Mouse (Mus musculus): ENCODE data around the gene Mtcl1. TPM values are rescaled to one million over a fixed set of nuclear protein-coding genes. Genes with fewer than 3 reads are reported as not detected.

The Mtcl1 gene
- polyA plus RNA-seq, 1 experiment from 2014 or later: 3.5 TPM

GRCm38 (mm10) chr17:66484965-66485364 lies 35.4 kb upstream of the Mtcl1 start:
- H3K4me1 ChIP-seq (replicated peaks; ENCODE audit: insufficient read depth, low read length): no peaks in the 10 kb centered on the region
- H3K9me3 ChIP-seq (replicated peaks; ENCODE audit: low read length): no peaks in the 10 kb centered on the region
- ATAC-seq (replicated peaks; ENCODE audit: low FRiP score, low read depth): no peak
- no peaks in the 10 kb centered on the region for H3K36me3 ChIP-seq (ENCODE audit: insufficient read depth, low read length)
- no peak overlapping the region for H3K27ac ChIP-seq
- H3K4me3 ChIP-seq (replicated peaks; ENCODE audit: low read depth, low read length): no peak overlapping the region
- no peaks in the 10 kb centered on the region for H3K27me3 ChIP-seq (ENCODE audit: insufficient read depth, low read length)
- no peak for TF ChIP-seq CTCF (IDR thresholded peaks at IDR 0.05; ENCODE audit: low read depth)
- H3K4me2 ChIP-seq (ENCODE audit: low read length): no peak overlapping the region
- WGBS: 51% methylated on average over 2 of the region's 2 CpGs
- DNase-seq (ENCODE audit: low spot score): no peak
- H3K9ac ChIP-seq (ENCODE audit: low read depth, low read length): no peak overlapping the region

DNA sequence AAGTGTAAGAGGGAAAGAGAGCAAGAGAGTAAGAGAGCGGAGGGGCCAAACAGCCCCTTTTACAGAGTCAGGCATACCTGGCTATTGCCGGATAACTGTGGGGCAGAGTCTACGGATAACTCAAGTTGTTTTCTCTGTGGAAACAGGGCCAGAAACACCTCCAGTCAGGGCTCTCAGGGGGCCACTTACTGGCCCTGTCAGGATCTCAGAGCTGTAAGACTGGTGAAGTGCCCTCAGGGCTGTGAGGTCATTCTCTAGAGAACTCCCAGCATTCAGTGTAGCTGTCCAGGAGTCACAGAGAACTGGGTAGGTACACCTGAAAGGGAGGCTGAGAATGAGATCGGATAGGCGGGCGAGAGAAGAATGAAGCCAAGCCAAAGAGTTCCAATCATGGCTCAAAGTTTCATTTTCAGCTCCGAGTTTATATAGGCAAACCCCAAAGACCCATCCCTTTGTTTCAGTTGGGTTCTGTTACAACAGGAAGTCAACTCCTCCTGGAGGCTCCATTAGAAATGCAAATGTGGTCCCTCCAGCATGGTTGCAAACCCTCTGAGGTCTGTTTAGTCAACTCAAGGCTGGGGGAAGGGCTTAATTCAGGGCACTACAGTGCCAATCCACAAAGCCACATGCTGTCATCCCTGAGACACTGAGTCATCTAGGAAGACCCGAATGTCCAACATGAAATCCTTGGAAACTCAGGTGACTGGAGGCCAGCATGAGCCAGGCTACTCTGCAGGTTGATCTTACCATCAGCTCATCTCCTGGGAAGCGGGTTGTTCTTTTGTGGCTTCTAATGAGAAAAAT lies 34.3 kb upstream of the Mtcl1 start:
- Histone ChIP-seq H3K9me3 (replicated peaks; ENCODE audit: low read length) (no peaks in the 10 kb centered on the region), H3K27me3 (ENCODE audit: insufficient read depth, low read length) (0 out of 2 replicates have a peak, but pooled peaks cover 6% of the 10 kb centered on the region), H3K36me3 (ENCODE audit: insufficient read depth, low read length) (no peaks in the 10 kb centered on the region), H3K27ac (no peak overlapping the region), H3K4me2 (ENCODE audit: low read length) (no peak overlapping the region), H3K9ac (ENCODE audit: low read depth, low read length) (no peak overlapping the region), H3K4me1 (replicated peaks; ENCODE audit: insufficient read depth, low read length) (no peaks in the 10 kb centered on the region), H3K4me3 (replicated peaks; ENCODE audit: low read depth, low read length) (no peak overlapping the region)
- no peak for DNase-seq (ENCODE audit: low spot score)
- TF ChIP-seq CTCF (IDR thresholded peaks at IDR 0.05; ENCODE audit: low read depth): no peak
- 82% methylated on average over 9 of the region's 9 CpGs for WGBS
- ATAC-seq (replicated peaks; ENCODE audit: low FRiP score, low read depth): no peak

DNA sequence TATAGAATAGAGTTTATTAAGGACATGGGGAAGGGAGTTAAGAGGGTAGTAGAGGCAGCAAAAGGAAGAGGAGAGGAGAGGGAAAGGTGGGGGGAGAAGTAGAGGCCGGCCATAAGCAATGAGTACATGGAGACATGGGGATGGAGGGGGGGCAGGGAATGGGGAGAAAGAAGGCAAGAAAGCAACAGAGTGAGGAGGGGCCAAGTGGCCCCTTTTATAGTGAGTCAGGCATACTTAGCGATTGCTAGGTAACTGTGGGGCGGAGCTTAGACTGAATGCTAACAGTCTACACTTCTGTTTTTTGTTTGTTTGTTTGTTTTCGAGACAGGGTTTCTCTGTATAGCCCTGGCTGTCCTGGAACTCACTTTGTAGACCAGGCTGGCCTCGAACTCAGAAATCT lies 31.7 kb upstream of the Mtcl1 start:
- 0 out of 2 replicates have a peak, but pooled peaks cover 6% of the 10 kb centered on the region for H3K27me3 ChIP-seq (ENCODE audit: insufficient read depth, low read length)
- no peak for TF ChIP-seq CTCF (IDR thresholded peaks at IDR 0.05; ENCODE audit: low read depth)
- H3K4me2 ChIP-seq (ENCODE audit: low read length): no peak overlapping the region
- no peak overlapping the region for H3K4me3 ChIP-seq (replicated peaks; ENCODE audit: low read depth, low read length)
- ATAC-seq (replicated peaks; ENCODE audit: low FRiP score, low read depth) (no peak), DNase-seq (ENCODE audit: low spot score) (no peak)
- no peaks in the 10 kb centered on the region for H3K9me3 ChIP-seq (replicated peaks; ENCODE audit: low read length)
- no peak overlapping the region for H3K9ac ChIP-seq (ENCODE audit: low read depth, low read length)
- H3K36me3 ChIP-seq (ENCODE audit: insufficient read depth, low read length): no peaks in the 10 kb centered on the region
- 86% methylated on average over 5 of the region's 5 CpGs for WGBS
- H3K4me1 ChIP-seq (replicated peaks; ENCODE audit: insufficient read depth, low read length): no peaks in the 10 kb centered on the region
- H3K27ac ChIP-seq: no peak overlapping the region

DNA sequence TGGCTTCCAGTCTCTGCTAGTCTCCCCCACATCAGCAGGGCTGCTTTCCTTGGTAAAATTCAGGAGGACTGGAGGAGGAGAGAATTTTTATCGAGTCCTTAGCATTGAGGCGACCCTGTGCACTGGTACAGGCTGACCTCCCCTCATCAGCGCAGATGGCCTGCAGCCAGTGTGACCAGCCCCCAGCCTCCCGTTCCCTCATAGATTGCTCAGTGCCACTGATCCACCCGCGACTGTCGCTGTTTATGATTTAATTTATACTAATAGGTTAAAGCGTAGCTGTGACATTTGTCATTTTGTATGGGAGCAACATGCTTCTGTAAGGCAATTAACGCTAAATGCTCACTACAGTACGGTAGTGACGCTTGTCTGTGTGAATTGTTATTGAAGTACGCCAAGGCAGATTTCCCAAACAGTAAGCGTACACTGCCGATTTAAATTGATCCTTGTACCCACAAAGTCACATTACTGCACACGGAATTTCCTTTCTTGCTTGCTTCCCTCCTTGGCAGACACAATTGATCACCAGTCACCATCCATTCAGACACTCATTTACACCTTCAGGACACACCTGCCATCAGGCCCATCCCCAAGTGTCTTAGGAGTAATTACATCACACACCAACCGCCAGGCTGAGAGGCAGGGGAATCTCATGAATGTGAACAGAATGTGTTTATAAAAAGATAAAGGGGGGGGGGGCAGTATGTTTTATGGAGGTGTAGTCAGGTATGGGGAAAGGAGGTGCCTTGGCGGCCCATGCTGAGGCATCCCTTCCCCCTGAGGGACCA lies 31.1 kb upstream of the Mtcl1 start:
- no peak overlapping the region for H3K9ac ChIP-seq (ENCODE audit: low read depth, low read length)
- WGBS: 36% methylated on average over 17 of the region's 17 CpGs
- no peaks in the 10 kb centered on the region for H3K9me3 ChIP-seq (replicated peaks; ENCODE audit: low read length)
- DNase-seq (ENCODE audit: low spot score): no peak
- 0 out of 2 replicates have a peak, but pooled peaks have one; percentile 50 for ATAC-seq (replicated peaks; ENCODE audit: low FRiP score, low read depth)
- no peaks in the 10 kb centered on the region for H3K36me3 ChIP-seq (ENCODE audit: insufficient read depth, low read length)
- H3K27me3 ChIP-seq (ENCODE audit: insufficient read depth, low read length): 0 out of 2 replicates have a peak, but pooled peaks cover 6% of the 10 kb centered on the region
- no peak overlapping the region for H3K4me3 ChIP-seq (replicated peaks; ENCODE audit: low read depth, low read length)
- TF ChIP-seq CTCF (IDR thresholded peaks at IDR 0.05; ENCODE audit: low read depth): no peak
- no peak overlapping the region for H3K27ac ChIP-seq
- peak overlapping the region; percentile 39; the same call in 1 of the 2 replicates for H3K4me2 ChIP-seq (ENCODE audit: low read length)
- no peaks in the 10 kb centered on the region for H3K4me1 ChIP-seq (replicated peaks; ENCODE audit: insufficient read depth, low read length)

GRCm38 (mm10) chr17:66479813-66480490 lies 30.4 kb upstream of the Mtcl1 start:
- Histone ChIP-seq H3K4me2 (ENCODE audit: low read length) (peak overlapping the region; percentile 39), H3K4me3 (replicated peaks; ENCODE audit: low read depth, low read length) (peak overlapping the region; percentile 16; the same call in 1 of the 2 replicates), H3K4me1 (replicated peaks; ENCODE audit: insufficient read depth, low read length) (no peaks in the 10 kb centered on the region), H3K9ac (ENCODE audit: low read depth, low read length) (no peak overlapping the region), H3K27ac (no peak overlapping the region), H3K27me3 (ENCODE audit: insufficient read depth, low read length) (0 out of 2 replicates have a peak, but pooled peaks cover 6% of the 10 kb centered on the region), H3K9me3 (replicated peaks; ENCODE audit: low read length) (no peaks in the 10 kb centered on the region), H3K36me3 (ENCODE audit: insufficient read depth, low read length) (no peaks in the 10 kb centered on the region)
- no peak for TF ChIP-seq CTCF (IDR thresholded peaks at IDR 0.05; ENCODE audit: low read depth)
- 16% methylated on average over 21 of the region's 21 CpGs for WGBS
- peak; percentile 62 for DNase-seq (ENCODE audit: low spot score)
- ATAC-seq (replicated peaks; ENCODE audit: low FRiP score, low read depth): 0 out of 2 replicates have a peak, but pooled peaks have one; percentile 2

GRCm38 (mm10) chr17:66479311-66479710 lies 29.8 kb upstream of the Mtcl1 start:
- Histone ChIP-seq H3K4me1 (replicated peaks; ENCODE audit: insufficient read depth, low read length) (no peaks in the 10 kb centered on the region), H3K9me3 (replicated peaks; ENCODE audit: low read length) (no peaks in the 10 kb centered on the region), H3K27ac (no peak overlapping the region), H3K9ac (ENCODE audit: low read depth, low read length) (no peak overlapping the region), H3K27me3 (ENCODE audit: insufficient read depth, low read length) (0 out of 2 replicates have a peak, but pooled peaks cover 6% of the 10 kb centered on the region), H3K36me3 (ENCODE audit: insufficient read depth, low read length) (no peaks in the 10 kb centered on the region), H3K4me2 (ENCODE audit: low read length) (peak overlapping the region; percentile 39), H3K4me3 (replicated peaks; ENCODE audit: low read depth, low read length) (peak overlapping the region; percentile 16; the same call in 1 of the 2 replicates)
- no peak for TF ChIP-seq CTCF (IDR thresholded peaks at IDR 0.05; ENCODE audit: low read depth)
- DNase-seq (ENCODE audit: low spot score) (no peak), ATAC-seq (replicated peaks; ENCODE audit: low FRiP score, low read depth) (no peak)
- WGBS: 19% methylated on average over 13 of the region's 13 CpGs
